Mouse (Mus musculus) spleen, adult 2 months (tissue): ENCODE measurements around the gene P2ry12.

ENCODE experiments used
- CTCF ChIP-seq: fragments of 200-500 bp; IDR thresholded peaks from 2 replicates; pipeline ENCODE4 v1.5.1; 2011; ENCODE audit warnings: mild to moderate bottlenecking, inconsistent platforms; ENCODE audit not compliant: insufficient read depth, insufficient read length, insufficient replicate concordance; ENCODE audit errors: extremely low read depth
- POLR2A ChIP-seq: fragments of 200-500 bp; IDR thresholded peaks from 2 replicates; pipeline ENCODE4 v1.6.1; 2011; ENCODE audit warnings: low read depth, low read length, inconsistent platforms

- TF ChIP-seq CTCF (no peak), POLR2A (no peak)
Measured at GRCm38 (mm10) chr3:59263417-59263816, 746 bp upstream of the P2ry12 start.
